Mouse (Mus musculus) midbrain, embryonic 15.5 days (tissue): ENCODE measurements at regions not wholly inside any gene's neighbourhood (a gene's known extent, or its start where the extent isn't known, plus 50 kb on each side); places are given as distances from the start of the nearest gene placed in this dataset.

Source experiments
- ATAC-seq: fragments of 200-750 bp; cut with Nextera tagmentation; replicated peaks from 2 replicates; pipeline ENCODE4 v1.8.0; 2017; ENCODE audit warnings: moderate TSS enrichment
- H3K27ac ChIP-seq: fragments of 300-500 bp; sonication (generic); 2 replicates; pipeline ENCODE4 v1.5.1; 2015; ENCODE audit warnings: mild to moderate bottlenecking, inconsistent platforms
- H3K27me3 ChIP-seq: fragments of 300-500 bp; sonication (generic); replicated peaks from 2 replicates; pipeline ENCODE4 v1.6.1; 2015; ENCODE audit warnings: inconsistent platforms
- H3K36me3 ChIP-seq: fragments of 300-500 bp; sonication (generic); replicated peaks from 2 replicates; pipeline ENCODE4 v1.6.1; 2015; ENCODE audit warnings: inconsistent platforms
- H3K4me1 ChIP-seq: fragments of 300-500 bp; sonication (generic); 2 replicates; pipeline ENCODE4 v1.6.1; 2015; ENCODE audit warnings: inconsistent platforms
- H3K4me2 ChIP-seq: fragments of 300-500 bp; sonication (generic); 2 replicates; pipeline ENCODE4 v1.6.1; 2015; ENCODE audit warnings: inconsistent platforms, mild to moderate bottlenecking, moderate library complexity
- H3K4me3 ChIP-seq: fragments of 300-500 bp; sonication (generic); 2 replicates; pipeline ENCODE4 v1.5.1; 2015; ENCODE audit warnings: mild to moderate bottlenecking, inconsistent platforms
- H3K9ac ChIP-seq: fragments of 300-500 bp; sonication (generic); 2 replicates; pipeline ENCODE4 v1.6.1; 2015; ENCODE audit warnings: mild to moderate bottlenecking, inconsistent platforms
- H3K9me3 ChIP-seq: fragments of 300-500 bp; sonication (generic); 2 replicates; pipeline ENCODE4 v1.6.1; 2016; ENCODE audit warnings: inconsistent platforms
- WGBS: fragments of 180-500 bp; shearing (Covaris S2); methylation state at CpG from one replicate; pipeline ENCODE4 v1.1.7; 2015; ENCODE audit warnings: mixed read lengths; 5-methylcytosine and 5-hydroxymethylcytosine counted together

- H3K4me3 ChIP-seq = no peak overlapping the region
- H3K4me2 ChIP-seq = no peak overlapping the region
- H3K27me3 ChIP-seq = peaks cover 16% of the 10 kb centered on the region; the same call in 1 of the 2 replicates
- no peaks in the 10 kb centered on the region for H3K9me3 ChIP-seq
- no peak overlapping the region for H3K27ac ChIP-seq
- ATAC-seq = no peak
- WGBS = 11% methylated on average over 6 of the region's 6 CpGs
- H3K4me1 ChIP-seq = 0 out of 2 replicates have a peak, but pooled peaks cover 6% of the 10 kb centered on the region
- H3K9ac ChIP-seq = no peak overlapping the region
- H3K36me3 ChIP-seq = no peaks in the 10 kb centered on the region
Measured at GRCm38 (mm10) chr13:44602658-44603057, 126.6 kb upstream of the Jarid2 start.

- no peaks in the 10 kb centered on the region for H3K36me3 ChIP-seq
- no peak overlapping the region for H3K9ac ChIP-seq
- WGBS = 77% methylated on average over 13 of the region's 13 CpGs
- no peak overlapping the region for H3K4me3 ChIP-seq
- H3K27me3 ChIP-seq = 0 out of 2 replicates have a peak, but pooled peaks cover 4% of the 10 kb centered on the region
- no peak overlapping the region for H3K4me2 ChIP-seq
- no peak for ATAC-seq
- H3K4me1 ChIP-seq = no peaks in the 10 kb centered on the region
- H3K9me3 ChIP-seq = no peaks in the 10 kb centered on the region
- no peak overlapping the region for H3K27ac ChIP-seq
Measured at GRCm38 (mm10) chr13:44607316-44608285, 121.7 kb upstream of the Jarid2 start.

- no peak for ATAC-seq
- Histone ChIP-seq H3K4me2 (no peak overlapping the region), H3K4me3 (no peak overlapping the region), H3K36me3 (no peaks in the 10 kb centered on the region), H3K9me3 (no peaks in the 10 kb centered on the region), H3K27me3 (0 out of 2 replicates have a peak, but pooled peaks cover 4% of the 10 kb centered on the region), H3K4me1 (no peaks in the 10 kb centered on the region), H3K9ac (no peak overlapping the region), H3K27ac (no peak overlapping the region)
- WGBS = 90% methylated on average over 3 of the region's 3 CpGs
Measured at GRCm38 (mm10) chr13:44608286-44608675, 121.0 kb upstream of the Jarid2 start.

- Histone ChIP-seq H3K4me3 (no peak overlapping the region), H3K27me3 (0 out of 2 replicates have a peak, but pooled peaks cover 1% of the 10 kb centered on the region), H3K9ac (no peak overlapping the region), H3K27ac (no peak overlapping the region), H3K4me2 (no peak overlapping the region), H3K4me1 (no peaks in the 10 kb centered on the region), H3K9me3 (no peaks in the 10 kb centered on the region), H3K36me3 (no peaks in the 10 kb centered on the region)
- 75% methylated on average over 11 of the region's 11 CpGs for WGBS
- ATAC-seq = no peak
Measured at GRCm38 (mm10) chr13:44608681-44609335, 120.5 kb upstream of the Jarid2 start.

GRCm38 (mm10) chr13:44609606-44610005, 119.7 kb upstream of the Jarid2 start:
- WGBS = 94% methylated on average over 5 of the region's 5 CpGs
- Histone ChIP-seq H3K36me3 (no peaks in the 10 kb centered on the region), H3K4me1 (no peaks in the 10 kb centered on the region), H3K9ac (no peak overlapping the region), H3K4me3 (no peak overlapping the region), H3K27ac (no peak overlapping the region), H3K27me3 (no peaks in the 10 kb centered on the region), H3K9me3 (no peaks in the 10 kb centered on the region), H3K4me2 (no peak overlapping the region)
- ATAC-seq = no peak

GRCm38 (mm10) chr13:44615696-44616095, 113.6 kb upstream of the Jarid2 start:
- no peaks in the 10 kb centered on the region for H3K4me1 ChIP-seq
- H3K4me2 ChIP-seq = no peak overlapping the region
- H3K27me3 ChIP-seq = no peaks in the 10 kb centered on the region
- H3K9ac ChIP-seq = no peak overlapping the region
- H3K4me3 ChIP-seq = no peak overlapping the region
- 84% methylated on average over 8 of the region's 8 CpGs for WGBS
- no peak overlapping the region for H3K27ac ChIP-seq
- H3K9me3 ChIP-seq = no peaks in the 10 kb centered on the region
- ATAC-seq = no peak
- H3K36me3 ChIP-seq = no peaks in the 10 kb centered on the region

- no peak for ATAC-seq
- no peaks in the 10 kb centered on the region for H3K36me3 ChIP-seq
- no peaks in the 10 kb centered on the region for H3K27me3 ChIP-seq
- no peaks in the 10 kb centered on the region for H3K9me3 ChIP-seq
- peaks cover 8% of the 10 kb centered on the region for H3K4me1 ChIP-seq
- no peak overlapping the region for H3K27ac ChIP-seq
- H3K4me2 ChIP-seq = no peak overlapping the region
- no peak overlapping the region for H3K4me3 ChIP-seq
- WGBS = 83% methylated on average over 3 of the region's 3 CpGs
- no peak overlapping the region for H3K9ac ChIP-seq
Measured at GRCm38 (mm10) chr13:44618368-44618767, 110.9 kb upstream of the Jarid2 start.

GRCm38 (mm10) chr13:44622661-44623355, 106.5 kb upstream of the Jarid2 start:
- ATAC-seq = 0 out of 2 replicates have a peak, but pooled peaks have one; percentile 33

GRCm38 (mm10) chr13:44624716-44625115, 104.6 kb upstream of the Jarid2 start:
- Histone ChIP-seq H3K4me3 (no peak overlapping the region), H3K27ac (no peak overlapping the region), H3K9me3 (no peaks in the 10 kb centered on the region), H3K4me2 (no peak overlapping the region), H3K9ac (no peak overlapping the region), H3K36me3 (no peaks in the 10 kb centered on the region), H3K27me3 (no peaks in the 10 kb centered on the region; the same call in none of the 2 replicates), H3K4me1 (peaks cover 15% of the 10 kb centered on the region)
- 45% methylated on average over 13 of the region's 13 CpGs for WGBS
- no peak for ATAC-seq

More at GRCm38 (mm10) chr13:44622661-44623355, 106.5 kb upstream of the Jarid2 start:
- Histone ChIP-seq H3K4me1 (peaks cover 15% of the 10 kb centered on the region), H3K9me3 (no peaks in the 10 kb centered on the region), H3K9ac (no peak overlapping the region), H3K27me3 (no peaks in the 10 kb centered on the region; the same call in 1 of the 2 replicates), H3K4me2 (no peak overlapping the region), H3K27ac (no peak overlapping the region), H3K4me3 (no peak overlapping the region), H3K36me3 (no peaks in the 10 kb centered on the region)
- WGBS = 29% methylated on average over 12 of the region's 12 CpGs

GRCm38 (mm10) chr13:44625792-44626191, 103.5 kb upstream of the Jarid2 start:
- ATAC-seq = no peak
- H3K27me3 ChIP-seq = no peaks in the 10 kb centered on the region; the same call in none of the 2 replicates
- 58% methylated on average over 7 of the region's 7 CpGs for WGBS
- no peaks in the 10 kb centered on the region for H3K9me3 ChIP-seq
- H3K4me1 ChIP-seq = peaks cover 15% of the 10 kb centered on the region
- no peak overlapping the region for H3K4me3 ChIP-seq
- H3K9ac ChIP-seq = no peak overlapping the region
- H3K27ac ChIP-seq = no peak overlapping the region
- H3K4me2 ChIP-seq = no peak overlapping the region
- no peaks in the 10 kb centered on the region for H3K36me3 ChIP-seq

- WGBS = 52% methylated on average over 11 of the region's 11 CpGs
- ATAC-seq = no peak
- no peaks in the 10 kb centered on the region; the same call in none of the 2 replicates for H3K27me3 ChIP-seq
- no peaks in the 10 kb centered on the region for H3K36me3 ChIP-seq
- no peak overlapping the region for H3K27ac ChIP-seq
- H3K9me3 ChIP-seq = no peaks in the 10 kb centered on the region
- no peak overlapping the region for H3K9ac ChIP-seq
- H3K4me2 ChIP-seq = no peak overlapping the region
- no peak overlapping the region for H3K4me3 ChIP-seq
- H3K4me1 ChIP-seq = peaks cover 15% of the 10 kb centered on the region
Measured at GRCm38 (mm10) chr13:44626806-44627205, 102.5 kb upstream of the Jarid2 start.

- Histone ChIP-seq H3K36me3 (no peaks in the 10 kb centered on the region), H3K4me2 (no peak overlapping the region), H3K4me1 (peaks cover 8% of the 10 kb centered on the region), H3K27me3 (no peaks in the 10 kb centered on the region; the same call in 1 of the 2 replicates), H3K27ac (no peak overlapping the region), H3K9me3 (no peaks in the 10 kb centered on the region), H3K4me3 (no peak overlapping the region), H3K9ac (no peak overlapping the region)
- 65% methylated on average over 6 of the region's 6 CpGs for whole genome bisulfite sequencing
- ATAC-seq = no peak
Measured at GRCm38 (mm10) chr13:44630061-44630460, 99.2 kb upstream of the Jarid2 start.
